Mouse (Mus musculus) hindbrain, embryonic 16.5 days (tissue): ENCODE data around the gene Rbm11. TPM values are rescaled to one million over a fixed set of nuclear protein-coding genes. Genes with fewer than 3 reads are reported as not detected.

Experiments
- ATAC-seq: fragments of 200-750 bp; cut with Nextera tagmentation; 2 replicates; pipeline ENCODE4 v1.8.0; 2017; ENCODE audit warnings: moderate TSS enrichment, moderate library complexity
- H3K27ac ChIP-seq: fragments of 300-500 bp; sonication (generic); 2 replicates; pipeline ENCODE4 v1.5.1; 2014; ENCODE audit warnings: low read depth, mild to moderate bottlenecking, control low read depth, low read length, moderate library complexity
- H3K27me3 ChIP-seq: fragments of 300-500 bp; sonication (generic); replicated peaks from 2 replicates; pipeline ENCODE4 v1.6.1; 2014; ENCODE audit warnings: low read length; ENCODE audit not compliant: control insufficient read depth, insufficient read depth
- H3K36me3 ChIP-seq: fragments of 300-500 bp; sonication (generic); 2 replicates; pipeline ENCODE4 v1.6.1; 2014; ENCODE audit warnings: mild to moderate bottlenecking, low read length, moderate library complexity, mixed read lengths; ENCODE audit not compliant: control insufficient read depth, insufficient read depth
- H3K4me1 ChIP-seq: fragments of 300-500 bp; sonication (generic); 2 replicates; pipeline ENCODE4 v1.6.1; 2014; ENCODE audit warnings: low read depth, low read length; ENCODE audit not compliant: control insufficient read depth, insufficient read depth
- H3K4me2 ChIP-seq: fragments of 300-500 bp; sonication (generic); 2 replicates; pipeline ENCODE4 v1.6.1; 2014; ENCODE audit warnings: mild to moderate bottlenecking, low read length, control low read depth, moderate library complexity
- H3K4me3 ChIP-seq: fragments of 300-500 bp; sonication (generic); 2 replicates; pipeline ENCODE4 v1.5.1; 2014; ENCODE audit warnings: mild to moderate bottlenecking, low read length, control low read depth, moderate library complexity
- H3K9ac ChIP-seq: fragments of 300-500 bp; sonication (generic); 2 replicates; pipeline ENCODE4 v1.6.1; 2014; ENCODE audit warnings: low read depth, mild to moderate bottlenecking, control low read depth, low read length, moderate library complexity
- H3K9me3 ChIP-seq: fragments of 300-500 bp; sonication (generic); 2 replicates; pipeline ENCODE4 v1.6.1; 2014; ENCODE audit warnings: mild to moderate bottlenecking, low read length, moderate library complexity; ENCODE audit not compliant: control insufficient read depth
- WGBS: fragments of 180-500 bp; shearing (Covaris S2); extraction: QIAGEN DNeasy Blood & Tissue Kit; methylation state at CpG from one replicate; pipeline ENCODE4 v1.1.7; 2014; 5-methylcytosine and 5-hydroxymethylcytosine counted together
- polyA plus RNA-seq: library from polyadenylated mRNA; unstranded; fragments of >200 nt; fragmentation: Nextera tagmentation; extraction: Ambion mirVana; gene quantifications from 2 replicates; pipeline ENCODE4 v1.2.1, GENCODE M21; 2015

Rbm11 gene
- 3.6 and 4.5 TPM in 2 replicates for polyA plus RNA-seq

DNA sequence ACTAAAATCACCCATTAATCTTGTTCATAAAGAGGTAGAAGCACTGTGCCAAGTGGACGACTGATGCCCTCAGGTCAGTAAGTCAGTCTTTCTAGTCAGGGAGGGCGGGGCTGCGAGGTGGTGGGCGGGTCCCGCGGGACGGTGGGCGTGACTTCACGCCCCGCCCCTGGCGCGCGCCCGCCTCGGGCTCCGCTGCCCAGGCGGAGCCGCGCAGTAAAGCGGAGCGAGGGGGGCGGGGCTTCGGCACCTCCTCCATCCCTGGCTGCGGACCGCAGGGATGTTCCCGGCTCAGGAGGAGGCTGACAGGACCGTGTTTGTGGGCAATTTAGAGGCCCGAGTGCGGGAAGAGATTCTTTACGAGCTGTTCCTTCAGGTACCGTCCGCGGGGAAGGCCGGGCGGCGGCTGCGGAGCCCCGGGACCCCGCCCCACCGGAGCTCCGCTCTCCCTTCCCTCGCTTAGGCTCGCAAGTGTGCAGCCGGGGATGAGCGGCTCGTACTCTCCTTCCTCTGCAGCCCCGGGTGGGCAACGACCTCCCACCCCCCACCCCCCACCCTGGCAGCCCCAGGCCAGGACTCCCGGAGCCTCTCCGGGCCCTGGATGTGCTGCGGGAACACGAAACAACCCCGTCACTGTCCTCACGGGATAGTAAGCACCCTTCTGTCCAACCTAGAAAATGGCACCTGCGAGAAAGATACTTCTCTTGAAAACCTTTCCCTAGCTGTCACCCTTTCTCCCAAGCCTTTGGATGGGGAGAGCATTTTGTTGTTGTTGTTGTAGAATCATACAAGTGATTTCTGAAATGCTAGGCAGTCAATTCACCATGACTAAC, at the start of gene Rbm11:
Rbm11 (plus strand) TSS at position 174 of the 830 bp plus-strand sequence.
- Histone ChIP-seq H3K4me3 (peak within 1 kb of the TSS; percentile 61), H3K9ac (peak within 1 kb of the TSS; percentile 80), H3K9me3 (no peaks in the 10 kb centered on the region), H3K4me2 (peak within 1 kb of the TSS; percentile 80), H3K27ac (peak within 1 kb of the TSS; percentile 76), H3K36me3 (no peaks in the 10 kb centered on the region), H3K27me3 (no peaks in the 10 kb centered on the region), H3K4me1 (no peaks in the 10 kb centered on the region)
- peak; percentile 98 for ATAC-seq
- WGBS, result under 1% methylated on average over 50 of the region's 55 CpGs

DNA sequence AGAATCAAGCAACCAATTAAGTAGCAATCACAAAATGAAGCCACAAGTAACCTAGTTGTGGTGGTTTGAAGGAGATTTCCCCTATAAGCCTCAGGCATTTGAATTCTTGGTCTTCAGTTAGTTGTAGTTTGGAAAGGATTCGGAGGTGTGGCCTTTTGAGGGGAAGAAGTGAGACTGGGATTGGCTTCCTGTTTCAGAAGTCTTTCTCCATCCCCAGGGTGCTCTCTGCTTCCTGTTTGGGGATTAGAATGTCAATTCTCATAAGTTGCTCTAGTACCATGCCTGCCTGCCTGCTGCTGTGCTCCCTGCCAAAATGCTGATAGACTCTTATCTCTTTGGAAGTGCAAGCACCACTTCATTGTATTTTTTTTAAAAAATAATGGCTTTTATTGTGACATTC, 47.3 kb upstream of the Rbm11 start:
- no peak for ATAC-seq
- H3K4me1 ChIP-seq, result no peaks in the 10 kb centered on the region
- H3K4me3 ChIP-seq, result no peak overlapping the region
- no peaks in the 10 kb centered on the region for H3K27me3 ChIP-seq
- no peak overlapping the region for H3K9ac ChIP-seq
- H3K27ac ChIP-seq, result no peak overlapping the region
- no peak overlapping the region for H3K4me2 ChIP-seq
- no peaks in the 10 kb centered on the region for H3K9me3 ChIP-seq
- no peaks in the 10 kb centered on the region for H3K36me3 ChIP-seq
- 100% methylated on average over 1 of the region's 1 CpGs for WGBS

DNA sequence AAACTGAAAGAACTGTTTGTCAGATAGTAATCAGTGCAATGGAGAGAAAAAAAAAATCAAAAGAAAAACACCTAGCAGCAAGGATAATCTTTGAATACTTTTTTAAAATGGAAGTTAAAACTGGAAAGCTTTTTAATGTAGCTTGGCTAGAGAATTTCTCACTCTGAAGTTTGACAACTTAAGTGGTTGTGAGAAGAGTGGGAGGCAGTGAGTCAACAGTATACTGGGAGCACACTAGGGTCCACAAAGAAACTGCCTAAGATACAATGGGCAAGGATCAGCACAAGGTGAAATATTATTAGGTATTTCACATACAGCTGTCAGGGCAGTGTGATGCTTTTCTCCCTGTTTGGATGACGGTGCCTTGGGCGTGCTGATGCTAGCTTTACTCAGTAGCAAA, 29.7 kb upstream of the Rbm11 start:
- H3K4me1 ChIP-seq, result no peaks in the 10 kb centered on the region
- H3K36me3 ChIP-seq, result no peaks in the 10 kb centered on the region
- H3K27me3 ChIP-seq, result no peaks in the 10 kb centered on the region
- no peak overlapping the region for H3K27ac ChIP-seq
- no peaks in the 10 kb centered on the region for H3K9me3 ChIP-seq
- no peak overlapping the region for H3K9ac ChIP-seq
- H3K4me3 ChIP-seq, result no peak overlapping the region
- 98% methylated on average over 2 of the region's 2 CpGs for WGBS
- H3K4me2 ChIP-seq, result no peak overlapping the region
- no peak for ATAC-seq

DNA sequence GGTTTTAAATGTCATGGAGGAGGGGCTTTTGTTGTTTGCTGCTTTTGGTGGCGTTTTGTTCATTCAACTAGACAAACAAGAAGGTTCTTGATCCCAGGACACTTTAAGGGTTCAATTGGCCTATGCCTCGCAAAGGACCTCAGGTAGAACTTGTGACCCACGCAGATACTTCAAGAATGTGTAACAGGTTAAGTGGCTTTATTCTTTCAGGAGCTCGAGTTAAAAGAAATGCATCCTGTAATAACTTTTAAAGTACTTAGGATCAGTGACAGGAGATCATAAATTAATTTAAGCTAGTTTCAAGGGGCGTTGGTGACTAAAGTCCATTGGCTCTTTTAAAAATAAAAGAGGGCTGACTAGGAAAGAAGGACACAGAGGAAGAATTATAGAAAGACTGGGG, 10.4 kb upstream of the Rbm11 start:
- H3K27me3 ChIP-seq, result no peaks in the 10 kb centered on the region
- no peak overlapping the region for H3K27ac ChIP-seq
- 83% methylated on average over 5 of the region's 5 CpGs for WGBS
- H3K4me1 ChIP-seq, result no peaks in the 10 kb centered on the region
- no peaks in the 10 kb centered on the region for H3K9me3 ChIP-seq
- no peaks in the 10 kb centered on the region for H3K36me3 ChIP-seq
- H3K4me2 ChIP-seq, result no peak overlapping the region
- no peak overlapping the region for H3K4me3 ChIP-seq
- ATAC-seq, result no peak
- H3K9ac ChIP-seq, result no peak overlapping the region

GRCm38 (mm10) chr16:75585961-75586360, 6.7 kb upstream of the Rbm11 start, which contains the start of gene Lipi:
Lipi (minus strand) TSS chr16:75586061.
- Histone ChIP-seq H3K4me2 (no peak within 1 kb of the TSS), H3K4me1 (no peaks in the 10 kb centered on the region), H3K27me3 (no peaks in the 10 kb centered on the region), H3K27ac (no peak within 1 kb of the TSS), H3K4me3 (no peak within 1 kb of the TSS), H3K36me3 (no peaks in the 10 kb centered on the region), H3K9me3 (no peaks in the 10 kb centered on the region), H3K9ac (no peak within 1 kb of the TSS)
- no peak for ATAC-seq
- WGBS, result 73% methylated on average over 7 of the region's 7 CpGs

- Histone ChIP-seq H3K9ac (no peak overlapping the region), H3K4me1 (no peaks in the 10 kb centered on the region), H3K27ac (no peak overlapping the region), H3K4me3 (no peak overlapping the region), H3K4me2 (no peak overlapping the region), H3K9me3 (no peaks in the 10 kb centered on the region), H3K36me3 (no peaks in the 10 kb centered on the region), H3K27me3 (no peaks in the 10 kb centered on the region)
- ATAC-seq, result no peak
- 46% methylated on average over 3 of the region's 3 CpGs for WGBS
Observed at GRCm38 (mm10) chr16:75586466-75586865, 6.2 kb upstream of the Rbm11 start.

- peak overlapping the region; percentile 61 for H3K4me3 ChIP-seq
- peak overlapping the region; percentile 80 for H3K9ac ChIP-seq
- no peaks in the 10 kb centered on the region for H3K9me3 ChIP-seq
- peak overlapping the region; percentile 80 for H3K4me2 ChIP-seq
- H3K27ac ChIP-seq, result no peak overlapping the region
- no peaks in the 10 kb centered on the region for H3K36me3 ChIP-seq
- no peaks in the 10 kb centered on the region for H3K27me3 ChIP-seq
- ATAC-seq, result peak; percentile 38
- WGBS, result 10% methylated on average over 15 of the region's 15 CpGs
- no peaks in the 10 kb centered on the region for H3K4me1 ChIP-seq
Observed at GRCm38 (mm10) chr16:75593501-75594183, 998 bp downstream of the Rbm11 start.

DNA sequence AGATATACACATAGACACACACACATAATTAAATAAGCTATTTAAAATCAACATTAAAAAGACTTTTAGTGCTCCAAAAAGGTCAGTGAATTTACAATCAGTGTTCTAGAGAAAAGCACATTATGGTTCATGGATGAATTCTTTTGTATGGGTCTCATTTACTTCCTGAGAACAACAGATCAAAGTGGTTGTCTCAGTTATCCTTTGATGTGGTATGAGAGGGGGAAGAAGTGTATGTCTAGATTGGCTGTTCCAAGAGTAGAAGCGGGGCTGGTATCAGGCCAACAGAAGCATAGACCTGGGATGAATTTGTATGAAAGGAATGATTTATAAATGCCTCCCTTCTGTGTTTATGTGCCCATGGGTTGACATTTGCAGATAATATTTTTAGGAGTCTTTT, 13.8 kb downstream of the Rbm11 start:
- Histone ChIP-seq H3K9ac (no peak overlapping the region), H3K27me3 (no peaks in the 10 kb centered on the region), H3K4me3 (no peak overlapping the region), H3K4me2 (no peak overlapping the region), H3K4me1 (no peaks in the 10 kb centered on the region), H3K9me3 (0 out of 2 replicates have a peak, but pooled peaks cover 2% of the 10 kb centered on the region), H3K36me3 (no peaks in the 10 kb centered on the region), H3K27ac (no peak overlapping the region)
- ATAC-seq, result no peak
- WGBS, result 70% methylated on average over 1 of the region's 1 CpGs

GRCm38 (mm10) chr16:75612561-75612960, 19.9 kb downstream of the Rbm11 start:
- Histone ChIP-seq H3K9ac (no peak overlapping the region), H3K27ac (no peak overlapping the region), H3K36me3 (no peaks in the 10 kb centered on the region), H3K9me3 (no peaks in the 10 kb centered on the region), H3K4me3 (no peak overlapping the region), H3K4me1 (no peaks in the 10 kb centered on the region), H3K27me3 (no peaks in the 10 kb centered on the region), H3K4me2 (no peak overlapping the region)
- no peak for ATAC-seq
